Mouse (Mus musculus) urinary bladder, postnatal 25 days (tissue): ENCODE data around the gene Cyp4f17.
"Not testable (repeated sequence)": the region's sequence is repeated elsewhere in the genome, so short reads cannot be mapped to it uniquely, and the experiment has no call there.

Source experiments
- DNase-seq: peaks from one replicate; pipeline ENCODE4 v3.0.0; 2022; ENCODE audit warnings: low spot score

The Cyp4f17 gene

DNA sequence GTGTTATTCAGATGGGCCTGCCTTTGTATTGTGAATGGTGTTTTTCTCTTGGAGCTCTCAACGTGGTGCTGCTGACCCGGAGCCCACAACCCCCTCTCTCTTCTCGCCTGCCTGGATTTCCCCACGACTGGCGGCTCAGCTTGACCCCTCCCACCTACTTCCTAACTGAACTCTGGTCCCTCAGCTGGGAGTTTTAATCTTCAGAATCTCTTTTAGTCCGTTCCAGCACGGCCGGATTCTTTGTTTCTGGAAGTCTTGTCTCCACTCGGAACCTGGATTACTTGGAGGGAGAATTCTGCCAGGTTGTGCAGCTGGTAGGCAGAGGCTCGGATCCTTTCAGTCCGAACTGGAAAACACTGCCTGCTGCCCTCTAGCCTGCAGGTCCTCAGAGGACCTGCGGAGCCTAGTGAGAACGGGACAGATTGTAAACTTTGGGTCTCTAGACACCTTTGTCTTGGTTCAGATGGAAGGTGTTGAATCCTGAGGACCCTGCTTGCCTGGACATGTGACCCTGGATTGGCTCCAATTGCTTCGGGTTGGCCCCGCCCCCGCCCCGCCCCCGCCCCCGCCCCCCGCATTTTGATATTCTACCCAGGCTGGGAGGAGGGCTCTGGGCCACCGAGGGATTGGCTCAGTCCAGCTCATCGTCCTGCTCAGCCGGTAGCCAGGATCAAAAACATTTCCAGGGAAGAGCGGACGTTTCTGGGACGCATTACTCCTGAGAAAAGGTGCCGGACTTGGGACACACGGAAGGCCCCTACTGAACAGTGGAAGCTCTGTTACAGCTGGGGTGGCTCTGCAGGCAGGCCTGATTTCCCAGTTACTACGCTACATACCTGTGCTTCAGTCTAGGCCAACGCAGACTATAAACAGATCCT is at the start of gene Cyp4f17:
TSS of gene Cyp4f17 (plus strand) at position 200 of the 878 bp plus-strand sequence.
- DNase-seq: peak; percentile 19

DNA sequence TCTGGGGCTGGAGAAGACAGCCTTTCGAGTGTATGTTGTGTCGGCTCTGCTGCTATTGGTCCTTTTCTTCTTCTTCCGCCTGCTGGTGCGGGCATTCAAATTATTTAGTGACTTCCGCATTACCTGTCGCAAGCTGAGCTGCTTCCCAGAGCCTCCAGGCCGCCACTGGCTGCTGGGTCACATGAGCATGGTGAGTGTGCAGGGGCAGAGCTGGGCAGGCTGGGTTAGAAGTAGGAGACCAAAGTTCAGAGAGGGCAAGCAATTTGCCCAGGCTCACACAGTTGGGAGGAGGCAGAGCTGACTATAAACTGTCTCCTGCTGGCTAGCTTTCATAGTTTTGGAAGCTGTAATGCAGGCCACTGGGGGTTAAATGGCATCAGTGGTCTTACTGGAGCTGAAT is 37.4 kb upstream of the Cyp4f17 start:
- no peak for DNase-seq

DNA sequence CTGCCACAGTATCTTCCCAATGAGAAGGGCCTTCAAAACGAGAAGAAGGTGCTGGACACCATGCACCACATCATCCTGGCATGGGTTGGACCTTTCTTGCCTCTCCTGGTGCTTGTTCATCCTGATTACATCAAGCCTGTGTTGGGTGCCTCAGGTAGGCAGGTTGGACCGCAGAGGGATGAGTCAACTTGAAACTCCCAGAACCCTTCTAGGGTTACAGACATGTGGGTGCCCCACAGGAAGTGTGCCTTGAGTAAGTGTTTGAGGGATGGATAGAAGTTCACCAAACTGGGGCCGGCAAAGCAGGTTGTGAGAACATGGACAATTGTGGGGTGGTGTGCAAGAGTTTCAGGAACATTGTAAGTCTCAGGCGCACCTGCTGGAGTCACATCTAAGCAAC is 35.1 kb upstream of the Cyp4f17 start:
- no peak for DNase-seq

DNA sequence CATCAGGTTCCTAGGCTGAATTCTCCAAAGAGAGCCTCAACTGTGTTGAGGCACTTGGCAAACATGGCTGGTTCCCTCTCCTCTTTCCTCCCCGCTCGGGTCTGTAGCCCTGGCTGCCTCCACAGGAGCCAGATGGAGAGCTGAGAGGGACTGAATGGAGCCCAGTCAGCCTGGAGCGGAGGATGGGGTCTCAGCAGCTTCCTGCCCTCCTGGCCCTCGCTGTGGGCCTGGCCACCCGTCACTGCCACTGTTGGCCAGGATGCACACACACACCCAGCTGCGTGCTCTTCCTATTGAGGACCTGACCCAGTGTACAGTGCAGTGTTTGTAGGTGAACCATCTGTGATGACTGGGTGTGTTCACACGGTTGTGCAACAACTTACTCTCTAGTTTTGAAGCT is 33.7 kb upstream of the Cyp4f17 start:
- DNase-seq: no peak

DNA sequence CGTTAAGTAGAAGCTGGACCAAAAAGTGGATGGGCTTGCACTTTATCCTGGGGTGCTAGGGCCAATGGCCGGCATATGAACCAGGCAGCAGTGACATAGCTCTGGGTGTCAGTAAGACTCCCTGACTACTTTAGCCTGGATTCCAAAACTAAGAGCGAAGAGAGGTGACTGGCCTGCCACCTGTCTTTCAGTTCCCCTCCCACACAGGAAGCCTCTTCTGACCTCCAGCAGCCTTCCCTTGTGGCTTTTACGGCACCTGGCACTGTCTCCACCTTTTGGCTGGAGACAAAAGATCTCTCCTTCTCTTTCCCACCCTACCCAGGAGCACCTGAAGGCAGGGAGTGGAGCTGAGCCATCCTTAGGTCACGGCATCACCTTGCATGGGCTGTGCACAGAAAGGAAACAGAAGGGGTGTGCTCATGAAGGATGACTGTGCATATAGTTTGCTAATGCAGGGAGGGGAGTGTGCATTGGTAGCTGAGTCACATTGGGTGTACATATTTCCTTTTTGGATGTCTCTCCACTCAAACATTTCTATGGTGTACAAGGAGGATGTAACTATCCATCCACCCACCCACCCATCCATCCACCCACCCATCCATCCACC is 30.8 kb upstream of the Cyp4f17 start:
- no peak for DNase-seq

DNA sequence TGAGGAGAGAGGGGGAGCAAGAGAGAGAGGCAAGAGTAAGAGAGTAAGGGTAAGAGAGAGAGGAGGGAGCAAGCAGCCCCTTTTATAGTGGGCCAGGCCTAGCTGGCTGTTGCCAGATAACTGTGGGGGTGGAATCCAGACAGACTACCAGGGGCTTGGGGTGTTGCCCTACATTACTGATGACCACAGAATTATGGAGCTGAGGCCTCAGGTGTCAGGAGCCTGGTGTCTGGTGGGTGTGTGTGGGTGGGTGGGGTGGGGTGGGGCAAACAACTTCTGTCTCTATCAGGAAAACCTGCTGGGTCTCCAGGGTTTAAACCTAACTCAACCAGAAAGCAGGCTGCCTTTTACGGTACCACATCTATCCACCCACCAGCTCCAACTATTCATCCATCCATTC is 28.6 kb upstream of the Cyp4f17 start:
- no peak for DNase-seq

DNA sequence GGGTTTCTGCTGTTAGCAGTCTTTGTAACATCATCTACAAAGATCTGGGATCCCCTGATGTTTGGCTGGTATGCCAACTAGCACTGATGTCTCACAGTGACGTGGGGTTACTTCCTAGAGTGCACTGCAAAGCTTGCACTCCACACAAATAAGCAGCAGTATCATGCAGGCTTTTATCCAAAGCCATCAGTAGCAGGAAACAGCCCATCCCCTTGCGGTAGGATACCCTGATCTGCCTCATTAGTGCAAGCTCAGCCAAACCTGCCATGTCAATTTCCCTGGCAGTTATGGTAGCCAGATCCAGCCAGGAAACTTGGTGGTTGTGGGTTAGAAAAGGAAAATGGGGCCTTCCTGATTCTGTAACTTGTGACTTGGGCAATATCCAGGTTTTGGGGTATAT is 27.1 kb upstream of the Cyp4f17 start:
- DNase-seq: no peak

DNA sequence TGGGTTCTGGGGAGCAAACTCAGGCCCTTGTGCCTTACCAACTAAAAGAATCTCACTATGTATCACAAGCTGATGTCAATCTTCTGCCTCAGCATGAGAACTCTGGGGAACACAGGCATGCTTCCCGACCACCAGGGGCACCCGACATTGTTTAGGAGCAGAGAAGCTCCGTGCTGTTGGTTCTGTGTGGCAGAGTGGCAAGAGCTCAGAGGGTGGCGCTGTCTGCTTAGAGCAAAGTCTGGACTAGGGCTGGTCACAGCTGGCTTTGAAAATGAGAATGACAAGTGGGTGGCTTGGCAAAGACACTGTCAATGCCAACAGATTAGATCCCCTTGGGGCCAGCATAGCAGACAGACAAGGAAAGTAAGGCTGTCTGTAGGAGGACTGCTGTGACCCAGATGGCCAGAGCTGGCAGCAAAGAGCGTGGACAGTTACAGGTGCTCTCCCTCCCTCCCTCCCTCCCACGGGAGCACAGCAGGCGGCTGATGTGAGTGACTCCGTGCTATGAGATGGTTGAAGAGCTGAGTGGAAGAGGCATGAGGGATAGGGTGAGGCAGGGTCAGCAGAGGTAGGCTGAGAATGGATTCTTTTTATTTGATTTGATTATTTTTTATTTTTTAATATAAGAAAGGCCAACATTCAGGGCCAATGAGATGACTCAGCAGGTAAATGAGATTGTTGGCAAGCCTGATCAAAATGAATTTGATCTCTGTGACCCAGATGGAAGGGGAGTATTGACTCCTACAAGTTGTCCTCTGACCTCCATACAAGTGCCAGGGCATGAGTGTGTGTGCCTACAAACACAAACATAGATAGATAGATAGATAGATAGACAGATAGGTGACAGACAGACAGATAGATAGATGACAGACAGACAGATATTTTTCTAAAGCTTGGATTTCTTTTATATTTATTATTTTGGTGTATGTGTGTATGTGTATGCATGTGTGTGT is 26.0 kb upstream of the Cyp4f17 start:
- no peak for DNase-seq

DNA sequence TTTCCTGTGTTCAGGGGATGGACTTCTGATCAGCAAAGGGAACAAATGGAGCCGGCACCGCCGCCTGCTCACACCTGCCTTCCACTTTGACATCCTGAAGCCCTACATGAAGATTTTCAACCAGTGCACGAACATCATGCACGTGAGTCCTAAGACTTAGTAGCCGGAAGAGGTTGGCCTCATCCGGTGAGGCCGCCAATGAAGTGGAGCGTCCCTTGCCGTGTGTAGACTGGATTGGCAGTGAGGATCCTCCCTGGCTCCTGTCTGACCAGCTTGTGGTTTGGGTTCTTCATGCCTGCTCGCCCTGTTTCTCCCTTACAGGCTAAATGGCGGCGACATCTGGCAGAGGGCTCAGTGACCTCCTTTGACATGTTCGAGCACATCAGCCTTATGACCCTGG is 24.1 kb upstream of the Cyp4f17 start:
- no peak for DNase-seq

DNA sequence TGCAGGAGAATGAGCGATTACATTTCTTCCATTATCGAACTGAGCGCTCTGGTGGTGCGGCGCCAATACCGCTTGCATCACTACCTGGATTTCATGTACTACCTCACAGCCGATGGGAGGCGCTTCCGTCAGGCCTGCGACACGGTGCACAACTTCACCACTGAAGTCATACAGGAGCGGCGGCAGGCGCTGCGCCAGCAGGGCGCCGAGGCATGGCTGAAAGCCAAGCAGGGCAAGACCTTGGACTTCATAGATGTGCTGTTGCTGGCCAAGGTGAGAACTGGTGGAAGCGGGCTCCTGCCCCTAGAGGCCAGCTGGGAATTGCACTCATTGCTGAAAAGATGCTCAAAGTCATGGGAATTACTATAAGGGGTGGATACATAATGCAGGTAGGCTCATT is 22.6 kb upstream of the Cyp4f17 start:
- DNase-seq: peak; percentile 73

DNA sequence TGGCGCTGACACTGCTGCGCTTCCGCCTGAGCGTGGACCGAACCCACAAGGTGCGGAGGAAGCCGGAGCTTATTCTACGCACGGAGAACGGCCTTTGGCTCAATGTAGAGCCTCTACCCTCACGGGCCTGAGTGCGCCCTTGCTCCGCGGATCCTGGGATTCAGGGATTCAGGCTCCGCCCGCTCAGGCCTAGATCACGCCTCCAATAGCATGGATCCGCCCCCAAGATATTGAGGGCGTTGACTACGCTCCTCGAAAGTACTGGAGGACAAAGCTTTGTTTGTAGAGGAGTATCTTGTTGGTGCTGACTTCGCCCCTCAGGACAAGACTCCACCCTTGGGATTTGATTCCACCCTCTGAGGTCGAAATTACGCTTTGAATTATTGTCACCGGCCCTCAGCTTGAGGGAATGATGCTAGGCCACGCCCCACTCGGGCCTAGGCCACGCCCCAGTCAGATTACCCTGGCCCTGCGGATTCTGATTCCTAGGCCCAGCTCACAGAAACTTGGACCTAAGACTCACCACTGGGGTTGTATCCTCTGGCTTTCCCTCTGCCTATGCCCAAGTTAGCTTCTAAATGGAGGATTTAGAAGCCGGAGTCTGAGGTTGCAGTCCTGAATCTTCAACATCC is 13.4 kb upstream of the Cyp4f17 start:
- DNase-seq: no peak

DNA sequence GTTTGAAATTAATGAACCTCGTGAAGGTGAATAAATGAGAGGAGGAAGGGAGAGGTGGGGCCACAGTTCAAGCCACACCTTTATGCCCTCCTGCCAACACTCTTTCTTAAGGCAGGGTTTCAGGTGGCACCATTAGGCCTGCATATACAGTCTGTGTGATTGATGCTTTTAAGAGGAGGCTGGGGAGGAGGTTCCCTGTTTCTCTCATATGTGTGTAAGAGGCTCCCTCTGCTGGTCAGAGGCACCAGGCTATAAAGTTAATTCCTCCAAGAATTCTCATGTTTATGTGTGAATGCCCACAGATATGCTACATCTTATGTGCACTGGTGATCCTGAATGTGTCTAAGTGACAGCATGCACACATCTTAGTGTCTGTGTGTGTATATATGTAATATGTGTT is 11.2 kb upstream of the Cyp4f17 start:
- DNase-seq: peak; percentile 58

DNA sequence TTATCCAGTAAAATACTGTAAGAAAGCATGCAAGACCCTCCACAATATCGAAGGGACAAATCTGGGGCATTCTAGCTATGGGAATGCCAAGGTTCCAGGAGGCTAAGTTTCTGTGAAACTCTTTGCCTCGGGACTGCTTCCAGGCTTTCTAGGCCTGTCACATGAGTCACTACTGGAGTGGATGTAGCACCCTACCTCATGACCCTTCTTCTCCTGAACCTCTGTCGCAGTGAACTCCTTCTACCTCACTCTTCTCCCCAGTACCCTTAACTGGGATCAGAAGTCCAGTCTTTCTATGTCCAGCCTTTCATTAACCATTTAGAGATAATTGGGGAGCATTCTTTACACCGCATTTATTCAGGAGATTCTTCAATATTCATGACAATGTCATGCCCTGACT is 5.3 kb upstream of the Cyp4f17 start:
- DNase-seq: not testable (repeated sequence)

DNA sequence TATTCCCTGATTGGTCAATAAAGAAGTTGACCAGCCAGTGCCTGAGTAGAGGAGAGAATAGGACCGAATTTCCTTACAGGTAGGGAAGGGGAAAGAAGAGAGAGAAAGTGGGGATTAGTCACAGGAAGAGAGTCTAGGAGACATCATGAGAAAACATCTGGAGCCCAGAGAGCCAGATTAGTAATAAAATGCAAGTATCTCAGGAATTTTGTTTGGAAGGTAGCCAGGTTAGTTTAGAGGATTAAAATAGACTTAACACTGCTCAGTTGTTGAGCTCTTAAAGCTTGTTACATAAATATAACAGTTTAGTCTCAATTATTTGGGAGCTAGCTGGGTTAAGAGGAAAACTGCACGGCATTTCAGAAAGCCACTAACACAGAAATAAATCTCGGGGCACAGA is 4.8 kb upstream of the Cyp4f17 start:
- DNase-seq: no peak

DNA sequence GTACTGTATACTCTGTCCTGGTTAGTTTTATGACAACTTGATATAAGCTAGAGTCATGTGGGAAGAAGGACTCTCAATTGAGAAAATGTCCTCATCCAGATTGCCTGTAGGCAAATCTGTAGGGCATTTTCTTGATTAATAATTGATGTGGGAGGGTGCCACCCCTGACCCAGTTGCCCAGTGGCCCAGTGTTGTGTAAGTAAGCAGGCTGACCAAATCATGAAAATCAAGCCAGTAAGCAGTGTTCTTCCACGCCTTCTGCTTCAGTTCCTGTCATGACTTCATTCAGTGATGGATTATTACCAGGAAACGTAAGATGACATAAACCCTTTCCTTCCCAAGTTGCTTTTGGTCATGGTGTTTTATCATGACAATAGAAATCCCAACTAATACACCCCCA is 2.7 kb upstream of the Cyp4f17 start:
- no peak for DNase-seq

DNA sequence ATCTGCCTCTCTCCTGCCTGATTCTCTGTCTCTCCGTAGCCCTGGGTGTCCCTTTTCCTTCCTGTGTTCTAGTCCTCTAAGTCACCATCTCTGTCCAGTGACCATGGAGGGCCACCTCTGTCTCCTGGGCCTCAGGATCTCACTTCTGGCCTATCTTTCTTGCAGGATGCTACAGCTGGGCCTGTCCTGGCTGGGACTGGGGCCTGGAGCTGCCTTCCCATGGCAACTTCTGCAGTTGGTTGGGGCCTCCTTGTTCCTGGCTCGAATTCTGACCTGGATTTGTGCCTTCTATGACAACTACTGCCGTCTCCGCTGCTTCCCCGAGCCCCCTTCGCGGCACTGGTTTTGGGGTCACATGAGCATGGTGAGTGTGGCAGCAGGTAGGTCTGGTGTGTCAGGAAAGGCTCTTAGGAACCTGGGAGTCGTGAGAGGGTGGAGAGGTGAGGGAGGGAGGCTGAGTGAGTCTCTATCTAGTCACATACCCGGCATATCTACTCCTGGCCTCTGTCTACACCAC is 937 bp downstream of the Cyp4f17 start:
- no peak for DNase-seq

DNA sequence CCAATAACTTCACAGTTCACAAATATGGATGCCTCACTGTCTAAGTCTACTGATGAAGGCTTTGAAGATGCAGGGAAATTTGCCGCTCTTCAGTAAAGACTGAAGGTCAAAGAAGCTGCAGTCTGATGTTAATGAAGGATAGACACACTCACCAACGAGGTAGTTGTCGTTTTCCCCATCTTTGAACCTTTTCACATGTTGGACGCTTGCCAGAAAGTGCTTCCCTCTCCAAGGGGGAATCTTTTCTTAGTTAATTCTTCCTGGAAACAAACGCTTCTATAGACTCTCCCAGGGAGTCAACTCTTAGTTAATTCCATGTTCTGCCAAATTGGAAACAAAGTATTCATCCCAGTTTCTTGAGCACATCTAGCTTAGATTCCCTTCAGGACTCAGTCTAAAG is 10.3 kb downstream of the Cyp4f17 start:
- DNase-seq: no peak

DNA sequence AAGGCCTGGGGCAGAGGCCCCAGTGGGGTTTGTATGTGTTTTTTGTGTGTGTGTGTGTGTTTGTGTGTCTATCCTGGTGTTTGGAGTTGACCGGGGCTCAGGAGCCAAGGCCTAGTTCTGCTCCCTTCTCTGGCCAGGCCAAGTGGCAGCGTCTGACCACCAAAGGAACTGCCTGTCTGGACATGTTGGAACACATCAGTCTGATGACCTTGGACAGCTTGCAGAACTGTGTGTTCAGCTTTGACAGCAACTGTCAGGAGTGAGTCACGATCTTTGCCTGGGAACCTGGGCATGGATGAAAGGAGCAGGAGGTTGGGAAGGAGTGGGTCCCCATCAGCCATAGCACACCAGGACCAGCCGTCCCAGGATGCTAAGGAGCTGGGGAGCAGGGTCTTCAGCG is 16.1 kb downstream of the Cyp4f17 start:
- DNase-seq: no peak

DNA sequence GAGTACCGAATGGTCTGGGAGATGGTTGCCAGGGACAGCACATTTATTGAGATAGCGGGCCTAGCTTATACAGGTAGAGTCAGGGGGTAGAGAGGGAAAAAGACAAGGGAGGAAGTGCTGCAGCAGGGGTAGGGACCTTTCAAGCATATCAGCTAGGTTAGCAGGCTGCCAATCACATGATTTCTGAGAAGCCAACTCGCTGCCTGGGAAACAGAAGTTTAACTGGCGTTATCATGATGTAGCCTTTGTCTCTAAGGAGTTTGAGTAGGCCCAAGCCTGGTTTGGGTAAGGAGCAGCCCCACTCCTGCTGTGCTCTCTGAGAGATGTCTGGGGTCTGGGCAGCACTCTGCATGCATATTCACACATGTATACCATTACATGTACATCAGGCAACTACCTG is 16.5 kb downstream of the Cyp4f17 start:
- no peak for DNase-seq

DNA sequence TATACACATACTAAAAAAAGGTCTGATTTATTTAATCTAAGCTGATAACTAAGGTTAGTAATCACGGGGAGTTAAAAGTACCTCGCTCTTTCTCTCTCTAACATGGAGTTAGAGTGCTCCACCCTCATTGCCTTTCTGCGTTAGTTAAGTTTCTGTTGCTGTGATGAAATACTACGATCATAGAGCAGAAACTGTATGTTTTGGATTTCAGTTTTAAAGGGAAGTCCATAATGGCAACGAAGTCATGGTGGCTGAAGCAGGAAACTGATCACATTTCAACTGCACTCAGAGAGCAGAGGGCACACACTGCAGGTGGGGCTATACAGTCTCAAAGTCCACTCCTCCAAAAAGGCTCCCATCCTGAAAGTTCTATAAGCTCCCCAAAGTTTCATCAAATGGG is 17.0 kb downstream of the Cyp4f17 start:
- DNase-seq: no peak

DNA sequence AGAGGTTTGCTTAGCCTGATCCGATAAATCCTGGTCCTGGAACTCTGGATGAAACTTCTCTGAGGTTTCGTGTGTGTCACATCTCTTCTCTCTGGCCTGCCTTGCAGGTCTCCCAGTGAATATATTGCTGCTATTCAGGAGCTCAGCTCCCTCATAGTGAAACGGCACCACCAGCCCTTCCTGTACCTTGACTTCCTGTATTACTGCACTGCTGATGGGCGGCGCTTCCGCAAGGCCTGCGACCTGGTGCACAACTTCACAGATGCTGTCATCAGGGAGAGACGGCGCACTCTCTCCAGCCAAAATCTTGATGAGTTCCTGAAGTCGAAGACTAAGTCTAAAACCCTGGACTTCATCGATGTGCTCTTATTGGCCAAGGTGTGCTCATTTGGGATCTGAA is 18.0 kb downstream of the Cyp4f17 start:
- DNase-seq: no peak

DNA sequence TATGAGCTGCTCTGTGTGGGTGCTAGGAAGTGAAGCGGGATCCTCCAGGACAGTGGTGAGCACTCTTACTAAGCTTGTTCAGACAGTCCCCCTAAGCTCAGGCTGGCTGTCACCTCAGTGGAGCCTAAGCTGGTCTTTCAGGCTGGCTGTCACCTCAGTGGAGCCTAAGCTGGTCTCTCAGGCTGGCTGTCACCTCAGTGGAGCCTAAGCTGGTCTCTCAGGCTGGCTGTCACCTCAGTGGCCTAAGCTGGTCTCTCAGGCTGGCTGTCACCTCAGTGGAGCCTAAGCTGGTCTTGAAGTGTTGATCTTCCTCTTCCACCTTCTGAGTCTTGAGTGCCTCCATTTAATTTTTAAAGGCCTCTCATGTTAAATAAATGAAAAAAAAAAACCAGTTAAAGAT is 20.5 kb downstream of the Cyp4f17 start:
- DNase-seq: not testable (repeated sequence)
